Mouse (Mus musculus): ENCODE data around the gene Spp1. TPM values are rescaled to one million over a fixed set of nuclear protein-coding genes. Genes with fewer than 3 reads are reported as not detected.

Gene Spp1
- polyA plus RNA-seq, 1 experiment from 2014 or later, result 91.2 TPM

Other genes with a start within 250 kb of the Spp1 start
- gene Dmp1, start 232.5 kb upstream of the Spp1 start, polyA plus RNA-seq (2014; fragmentation: Nextera tagmentation; extraction: Ambion mirVana), result 0.64 and 0.90 TPM in 2 replicates
- gene Ibsp, start 135.9 kb upstream of the Spp1 start, polyA plus RNA-seq (2014; fragmentation: Nextera tagmentation; extraction: Ambion mirVana), result 0.08 and 0.16 TPM in 2 replicates
- not detected in 2 replicates for gene Mepe, start 109.8 kb upstream of the Spp1 start, polyA plus RNA-seq (2014; fragmentation: Nextera tagmentation; extraction: Ambion mirVana)
- gene Pkd2, start 24.3 kb downstream of the Spp1 start, polyA plus RNA-seq (2014; fragmentation: Nextera tagmentation; extraction: Ambion mirVana), result 19.6 and 21.7 TPM in 2 replicates
- gene BC005561, start 73.2 kb downstream of the Spp1 start, polyA plus RNA-seq (2014; fragmentation: Nextera tagmentation; extraction: Ambion mirVana), result 12.8 and 13.9 TPM in 2 replicates

All from intestine, embryonic 14.5 days (tissue).